Mouse (Mus musculus) adrenal gland, adult 8-10 months (tissue): Measurements from ENCODE around the gene Nav2. TPM values are rescaled to one million over a fixed set of nuclear protein-coding genes. Genes with fewer than 3 reads are reported as not detected.

Experiments used
- DNase-seq: peaks from one replicate; pipeline ENCODE4 v3.0.0; 2022
- total RNA-seq, 4 experiments: library from RNA; stranded (reverse); gene quantifications; 2 replicates each; pipeline ENCODE4 v1.2.4; 2022

Nav2 gene
- total RNA-seq, 4 experiments from 2014 or later: 5.1 to 13.7 (median 9.1) TPM

GRCm38 (mm10) chr7:49575226-49575625 lies 666.7 kb downstream of the Nav2 start:
- no peak for DNase-seq

GRCm38 (mm10) chr7:49577096-49577495 lies 668.6 kb downstream of the Nav2 start:
- DNase-seq: no peak

GRCm38 (mm10) chr7:49581951-49582350 lies 673.4 kb downstream of the Nav2 start:
- no peak for DNase-seq

GRCm38 (mm10) chr7:49582551-49582950 lies 674.0 kb downstream of the Nav2 start:
- DNase-seq: no peak

- no peak for DNase-seq
Measured at GRCm38 (mm10) chr7:49583176-49583575, 674.7 kb downstream of the Nav2 start.

- no peak for DNase-seq
Measured at GRCm38 (mm10) chr7:49586530-49587120, 678.1 kb downstream of the Nav2 start.

- DNase-seq: no peak
Measured at GRCm38 (mm10) chr7:49589635-49590034, 681.1 kb downstream of the Nav2 start.

GRCm38 (mm10) chr7:49597776-49598175 lies 689.3 kb downstream of the Nav2 start:
- no peak for DNase-seq

GRCm38 (mm10) chr7:49598225-49598624 lies 689.7 kb downstream of the Nav2 start:
- DNase-seq: no peak

- DNase-seq: no peak
Measured at GRCm38 (mm10) chr7:49599950-49600349, 691.4 kb downstream of the Nav2 start.

GRCm38 (mm10) chr7:49601191-49601975 lies 692.9 kb downstream of the Nav2 start:
- peak; percentile 23 for DNase-seq

GRCm38 (mm10) chr7:49604244-49604643 lies 695.7 kb downstream of the Nav2 start:
- no peak for DNase-seq

- peak; percentile 49 for DNase-seq
Measured at GRCm38 (mm10) chr7:49604965-49605795, 696.7 kb downstream of the Nav2 start.

- no peak for DNase-seq
Measured at GRCm38 (mm10) chr7:49616258-49616735, 707.8 kb downstream of the Nav2 start.

GRCm38 (mm10) chr7:49617087-49617486 lies 708.6 kb downstream of the Nav2 start:
- DNase-seq: no peak

GRCm38 (mm10) chr7:49620160-49620559 lies 711.6 kb downstream of the Nav2 start:
- no peak for DNase-seq

GRCm38 (mm10) chr7:49631885-49632284 lies 723.4 kb downstream of the Nav2 start:
- DNase-seq: no peak

- DNase-seq: no peak
Measured at GRCm38 (mm10) chr7:49632391-49632790, 723.9 kb downstream of the Nav2 start.

- DNase-seq: no peak
Measured at GRCm38 (mm10) chr7:49633375-49633956, 725.0 kb downstream of the Nav2 start.

- DNase-seq: no peak
Measured at GRCm38 (mm10) chr7:49634291-49635073, 726.0 kb downstream of the Nav2 start.

- no peak for DNase-seq
Measured at GRCm38 (mm10) chr7:49635074-49635621, 726.6 kb downstream of the Nav2 start.
